Mouse (Mus musculus): ENCODE measurements at regions not wholly inside any gene's neighbourhood (a gene's known extent, or its start where the extent isn't known, plus 50 kb on each side); places are given as distances from the start of the nearest gene placed in this dataset.
A peak's percentile ranks its signal among the peaks of the same experiment; 100 is the strongest.

DNA sequence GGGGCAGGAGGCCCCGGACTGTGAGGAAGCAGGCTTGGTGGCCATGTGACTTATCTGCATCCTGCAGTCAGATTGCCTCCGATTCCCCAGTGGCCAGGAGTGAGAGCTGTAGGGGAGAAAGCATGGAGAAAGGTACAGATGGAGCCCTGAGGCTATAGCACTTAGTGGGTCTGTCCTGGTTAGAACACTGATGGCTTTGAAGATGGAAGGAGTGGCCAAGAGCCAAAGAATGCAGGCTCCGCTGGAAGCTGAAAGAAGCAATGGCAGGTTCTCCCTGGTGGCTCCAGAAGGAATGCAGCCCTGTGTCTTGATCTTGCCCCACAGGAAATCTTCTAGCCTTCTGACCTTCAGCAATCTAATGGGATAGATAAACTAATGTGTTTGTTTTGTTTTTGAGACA lies 926.3 kb downstream of the 4930447A16Rik start:
- DNase-seq (ENCODE audit: low spot score): no peak

GRCm38 (mm10) chr15:38353371-38353770 lies 928.0 kb downstream of the 4930447A16Rik start:
- DNase-seq (ENCODE audit: low spot score): no peak

- no peak for DNase-seq (ENCODE audit: low spot score)
Observed at GRCm38 (mm10) chr15:38359053-38359452, 933.7 kb downstream of the 4930447A16Rik start.

DNA sequence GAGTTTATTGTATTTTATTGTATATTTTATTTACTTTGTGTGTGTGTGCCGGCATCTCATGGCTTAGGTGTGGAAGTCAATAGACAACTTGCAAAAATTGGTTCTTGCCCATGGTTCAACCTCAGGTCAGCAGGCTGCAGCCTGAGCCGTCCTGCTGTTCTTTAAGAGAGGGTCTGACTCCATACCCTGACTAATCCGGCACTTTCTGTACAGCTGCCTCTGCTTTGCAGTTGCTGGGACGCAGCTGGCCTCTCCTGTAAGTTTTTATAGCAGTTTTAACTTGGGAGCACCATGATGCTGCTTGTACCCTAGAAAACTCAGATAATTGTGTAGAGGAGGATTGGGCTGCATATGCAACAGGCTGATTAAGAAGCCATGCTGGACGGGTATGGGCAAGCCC lies 938.2 kb downstream of the 4930447A16Rik start:
- DNase-seq (ENCODE audit: low spot score): no peak

- no peak for DNase-seq (ENCODE audit: low spot score)
Observed at GRCm38 (mm10) chr15:38364014-38364413, 938.7 kb downstream of the 4930447A16Rik start.

- no peak for DNase-seq (ENCODE audit: low spot score)
Observed at GRCm38 (mm10) chr15:38367643-38368042, 942.3 kb downstream of the 4930447A16Rik start.

GRCm38 (mm10) chr15:38368291-38368690 lies 942.9 kb downstream of the 4930447A16Rik start:
- no peak for DNase-seq (ENCODE audit: low spot score)

DNA sequence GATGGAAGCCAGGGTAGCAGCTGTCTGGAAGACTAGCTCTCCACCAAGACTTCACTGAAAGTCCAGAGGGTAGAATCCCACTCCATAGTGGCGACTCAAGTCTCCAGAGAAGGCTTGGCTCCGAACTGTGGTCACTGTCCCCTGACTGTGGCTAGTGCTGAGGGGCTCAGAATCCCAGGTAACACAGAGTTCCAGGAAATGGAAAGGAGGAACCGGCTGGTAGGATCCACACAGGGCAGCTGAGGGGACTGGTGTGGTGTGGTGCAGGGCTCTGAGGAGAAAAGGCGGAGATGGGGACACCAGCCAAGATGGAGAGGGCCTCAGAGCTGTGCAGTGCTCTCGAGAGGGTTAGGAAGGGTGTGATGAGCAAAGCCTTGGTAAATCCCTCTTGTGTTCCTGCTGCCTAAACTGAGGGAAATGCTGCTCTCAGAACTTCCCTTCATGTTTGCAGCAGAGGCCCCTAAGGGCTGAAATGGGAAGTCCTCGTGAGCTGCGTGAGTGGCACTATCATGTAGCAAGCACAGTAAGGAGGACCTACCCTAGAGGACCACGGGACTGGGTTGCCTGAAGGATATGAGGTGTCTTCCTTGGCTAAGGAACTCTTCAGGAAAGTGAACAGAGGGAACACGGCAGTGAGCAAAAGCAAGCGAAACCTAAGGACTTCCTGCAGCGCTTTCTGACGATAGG lies 946.2 kb downstream of the 4930447A16Rik start:
- DNase-seq (ENCODE audit: low spot score): no peak

- DNase-seq (ENCODE audit: low spot score): peak; percentile 69
Observed at GRCm38 (mm10) chr15:38373797-38374196, 948.4 kb downstream of the 4930447A16Rik start.

DNA sequence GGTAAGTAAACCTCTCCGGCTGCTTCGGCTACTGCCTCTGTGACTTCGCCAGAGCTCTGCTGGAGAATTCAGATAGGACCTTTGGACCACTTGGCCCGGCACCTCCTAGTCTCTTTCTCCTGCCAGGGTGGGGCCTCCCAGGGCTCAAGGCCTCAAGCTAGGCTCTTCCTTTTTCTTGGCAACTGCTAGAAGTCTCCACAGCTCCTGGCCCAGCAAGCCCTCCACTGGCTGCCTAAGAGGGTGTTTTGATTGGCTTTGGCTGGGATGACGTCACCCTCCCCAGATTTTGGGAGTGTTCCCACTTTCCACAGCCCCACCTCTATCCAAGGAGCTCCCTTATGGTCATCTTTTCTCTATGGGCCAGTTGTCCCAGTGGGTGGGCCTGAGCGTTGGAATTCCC lies 949.4 kb downstream of the 4930447A16Rik start:
- DNase-seq (ENCODE audit: low spot score): peak; percentile 65

DNA sequence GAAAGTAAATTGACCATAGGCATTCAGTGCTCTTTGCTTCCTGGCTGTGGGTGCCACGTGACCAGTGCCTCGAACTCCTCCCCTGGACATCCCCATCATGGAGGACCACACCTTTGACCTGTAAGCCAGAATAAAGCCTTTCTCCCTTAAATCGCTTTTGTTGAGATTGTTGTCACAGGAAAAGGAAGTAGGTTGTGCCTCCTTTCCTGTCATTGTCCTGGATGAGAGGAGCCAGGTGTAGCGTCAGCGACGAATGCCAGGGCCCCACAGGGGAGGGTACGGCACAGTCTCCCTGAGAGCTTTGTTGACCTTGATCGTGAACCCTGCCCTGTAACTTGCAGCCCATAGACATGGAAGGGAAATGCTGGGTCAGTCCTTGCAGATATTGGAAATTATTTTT lies 952.8 kb downstream of the 4930447A16Rik start:
- no peak for DNase-seq (ENCODE audit: low spot score)

- DNase-seq (ENCODE audit: low spot score): no peak
Observed at GRCm38 (mm10) chr15:38387617-38388016, 962.3 kb downstream of the 4930447A16Rik start.

GRCm38 (mm10) chr15:38388436-38388835 lies 963.1 kb downstream of the 4930447A16Rik start:
- DNase-seq (ENCODE audit: low spot score): no peak

DNA sequence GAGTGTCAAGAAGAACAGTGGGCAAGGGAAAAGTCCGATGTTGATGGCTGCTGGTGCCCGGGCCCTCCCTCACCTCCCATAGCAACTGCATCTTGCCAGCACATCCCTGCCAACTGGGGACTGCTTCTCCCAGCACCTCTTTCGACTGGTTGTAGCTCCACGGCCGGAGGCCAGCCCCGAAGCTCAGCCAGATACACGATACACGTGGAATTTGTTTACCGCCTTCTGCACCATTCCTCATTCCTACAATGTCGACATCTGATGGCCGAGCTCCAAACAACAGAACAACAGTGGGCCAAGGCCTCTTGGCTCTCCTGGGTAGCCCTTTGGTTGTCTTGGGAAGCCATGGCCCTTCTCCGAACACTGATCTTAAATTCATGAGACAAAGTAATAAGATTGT lies 965.1 kb downstream of the 4930447A16Rik start:
- DNase-seq (ENCODE audit: low spot score): no peak

DNA sequence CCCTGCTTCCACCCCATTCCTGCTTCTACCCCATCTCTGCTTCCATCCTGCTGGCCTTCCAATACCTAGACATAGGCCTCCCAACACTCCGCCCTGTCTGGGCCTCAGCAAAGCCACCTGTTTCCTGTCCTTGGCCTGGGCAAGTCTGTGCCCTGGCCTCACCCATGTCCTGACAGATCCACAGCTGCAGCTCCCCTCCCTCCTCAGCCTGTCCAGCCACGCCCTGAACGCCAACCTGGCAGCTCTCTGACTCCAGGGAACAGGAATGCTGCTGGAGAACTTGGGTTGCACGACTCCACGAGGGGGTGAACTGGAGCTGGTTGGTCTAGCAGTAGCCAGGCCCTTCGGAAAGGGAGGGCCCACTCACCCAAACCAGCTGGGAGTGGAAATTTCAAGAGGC lies 966.1 kb downstream of the 4930447A16Rik start:
- DNase-seq (ENCODE audit: low spot score): peak; percentile 46

DNA sequence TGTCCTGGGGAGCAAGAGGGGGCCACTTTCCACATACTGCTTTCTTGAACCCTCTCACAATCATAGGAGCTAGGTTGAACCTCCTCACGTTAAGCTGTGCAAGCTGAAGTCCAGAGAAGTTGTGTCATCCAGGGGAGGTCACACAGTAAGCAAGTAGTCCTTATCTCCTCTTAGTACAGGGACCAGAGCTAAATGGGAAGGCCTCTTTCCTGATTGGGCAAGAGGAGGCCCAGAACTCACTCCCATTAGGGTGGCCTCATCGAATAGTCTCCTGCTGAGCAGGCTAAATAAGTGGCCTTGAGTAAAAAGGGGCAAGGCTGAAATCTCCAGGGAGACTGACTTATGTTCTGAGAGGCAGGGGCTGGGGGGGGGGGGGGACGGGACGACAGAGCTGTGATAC lies 966.5 kb downstream of the 4930447A16Rik start:
- no peak for DNase-seq (ENCODE audit: low spot score)

- DNase-seq (ENCODE audit: low spot score): no peak
Observed at GRCm38 (mm10) chr15:38392441-38393149, 967.2 kb downstream of the 4930447A16Rik start.

- no peak for DNase-seq (ENCODE audit: low spot score)
Observed at GRCm38 (mm10) chr15:38398852-38399251, 973.5 kb downstream of the 4930447A16Rik start.

DNA sequence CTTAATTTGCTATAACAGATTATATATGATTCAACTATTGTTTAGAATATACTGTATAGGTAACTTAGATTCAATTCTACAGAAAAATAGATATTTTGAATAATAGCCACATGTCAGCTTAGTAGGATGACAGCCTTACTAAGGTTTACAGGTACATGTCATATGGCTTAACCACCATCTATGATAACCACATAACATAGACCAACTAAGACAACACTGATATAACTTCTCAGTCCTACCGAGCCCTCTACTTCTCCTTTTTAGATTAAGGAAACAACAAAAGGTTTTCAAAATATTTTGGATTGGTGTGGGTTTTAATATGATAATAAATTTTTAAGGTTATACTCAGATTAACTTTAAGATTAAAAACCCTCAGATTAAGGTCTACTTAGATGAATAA lies 977.4 kb downstream of the 4930447A16Rik start:
- no peak for DNase-seq (ENCODE audit: low spot score)

DNA sequence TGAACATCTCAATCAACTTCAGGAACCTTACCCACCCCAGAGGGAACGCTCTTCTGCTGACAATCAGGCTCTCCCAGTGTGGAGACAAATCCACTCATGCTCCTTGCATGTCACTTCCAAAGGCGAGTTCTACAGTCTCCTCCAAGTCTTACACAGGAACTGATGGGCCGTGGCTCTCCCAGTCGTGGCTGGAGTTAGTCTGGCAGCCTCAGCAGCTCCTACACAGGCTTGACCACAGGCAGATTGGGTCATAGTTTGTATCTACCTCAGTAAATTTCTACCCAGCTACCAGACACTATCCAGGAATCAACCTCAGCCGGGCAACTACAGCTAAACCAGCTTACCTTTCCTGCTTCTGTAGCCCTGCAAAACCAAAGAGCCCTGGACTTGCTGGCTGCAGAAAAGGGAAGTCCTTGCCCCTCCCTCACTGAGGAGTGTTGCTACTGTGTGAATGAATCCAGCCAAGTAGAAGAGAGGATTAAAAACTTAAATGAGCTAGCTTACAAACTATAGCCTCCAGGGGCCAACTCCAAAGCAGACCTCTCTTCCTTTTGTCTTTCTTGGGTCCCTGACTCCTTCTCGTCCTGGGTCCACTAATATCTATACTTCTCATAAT lies 978.5 kb downstream of the 4930447A16Rik start:
- DNase-seq (ENCODE audit: low spot score): no peak

DNA sequence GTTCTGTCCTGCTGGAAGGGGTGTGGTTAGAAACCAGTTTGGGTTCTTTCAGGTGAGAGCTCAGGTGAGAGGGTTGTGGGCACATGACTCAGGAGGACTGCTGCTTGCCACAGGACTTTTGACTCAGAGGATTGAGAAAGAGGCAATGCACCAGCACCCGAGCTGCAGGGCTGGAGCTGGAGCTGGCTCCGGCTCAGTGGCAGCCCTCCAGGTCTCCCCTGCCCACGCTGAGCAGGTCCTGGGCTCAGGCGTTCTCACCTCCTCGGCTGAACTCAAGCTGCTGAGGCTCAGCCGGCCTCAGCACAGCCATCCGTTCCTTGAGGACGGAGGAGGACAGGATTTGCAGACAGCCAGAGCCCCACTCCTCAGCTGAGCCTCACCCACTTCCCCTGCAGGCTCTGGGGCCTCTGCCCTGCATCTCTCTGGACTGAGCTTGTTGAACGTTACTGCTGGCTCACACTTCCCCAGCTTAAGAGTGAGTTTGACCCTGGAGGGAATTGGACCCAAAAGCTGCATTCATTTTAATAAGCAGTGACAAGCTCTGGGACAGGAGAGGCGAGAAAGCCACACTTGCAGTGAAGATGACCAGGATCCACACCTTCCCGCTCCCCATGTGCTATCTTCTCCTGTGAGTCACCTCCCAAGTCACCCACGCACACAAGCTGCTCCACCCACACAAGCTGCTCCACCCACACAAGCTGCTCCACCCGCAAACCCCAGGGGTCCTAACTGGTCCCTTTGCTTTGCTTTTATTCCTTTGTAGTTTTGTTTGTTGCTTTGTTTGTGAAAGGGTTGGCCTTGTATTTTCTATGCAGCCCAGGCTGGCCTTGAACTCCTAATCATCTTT lies 981.0 kb downstream of the 4930447A16Rik start:
- DNase-seq (ENCODE audit: low spot score): no peak

DNA sequence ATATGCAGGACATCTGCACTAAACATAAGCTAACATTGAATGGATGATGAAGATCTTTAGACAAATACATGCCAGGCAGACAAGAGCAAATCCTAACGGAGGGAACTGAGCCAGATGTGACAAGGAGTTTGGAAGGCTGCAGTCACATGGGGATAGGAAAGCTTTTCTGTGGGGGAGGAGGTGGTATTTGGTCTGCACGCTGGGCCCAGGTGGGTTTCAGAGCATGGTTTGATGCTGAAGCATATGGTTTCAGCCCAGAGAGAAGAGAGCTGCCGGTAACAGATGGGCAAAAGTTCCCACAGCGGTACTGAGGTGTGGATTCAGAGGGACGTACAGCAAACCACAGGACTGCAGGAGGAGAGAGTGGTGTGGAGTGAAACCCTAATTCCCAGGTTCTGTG lies 982.1 kb downstream of the 4930447A16Rik start:
- no peak for DNase-seq (ENCODE audit: low spot score)
